Mouse (Mus musculus) ES-Bruce4 (cell line): ENCODE measurements around the gene Maz. TPM values are rescaled to one million over a fixed set of nuclear protein-coding genes. Genes with fewer than 3 reads are reported as not detected.

ENCODE experiments used
- H3K27ac ChIP-seq: 2 replicates; pipeline ENCODE4 v1.5.1; 2012; ENCODE audit warnings: low read length, inconsistent platforms; ENCODE audit not compliant: insufficient read depth
- H3K27me3 ChIP-seq: 2 replicates; pipeline ENCODE4 v1.6.1; 2012; ENCODE audit warnings: mild to moderate bottlenecking, low read length, inconsistent platforms; ENCODE audit not compliant: control insufficient read depth, poor library complexity, insufficient read depth, severe bottlenecking
- H3K36me3 ChIP-seq: 2 replicates; pipeline ENCODE4 v1.6.1; 2012; ENCODE audit warnings: inconsistent platforms, mild to moderate bottlenecking, low read length, moderate library complexity; ENCODE audit not compliant: control insufficient read depth, poor library complexity, insufficient read depth, severe bottlenecking
- H3K4me1 ChIP-seq: one replicate; pipeline ENCODE4 v1.8.1; 2011; ENCODE audit warnings: low read length; ENCODE audit not compliant: control insufficient read depth, insufficient read depth
- H3K4me3 ChIP-seq: 2 replicates; pipeline ENCODE4 v1.5.1; 2011; ENCODE audit warnings: low read depth, mild to moderate bottlenecking, low read length
- H3K9ac ChIP-seq: 2 replicates; pipeline ENCODE4 v1.6.1; 2012; ENCODE audit warnings: low read depth, mild to moderate bottlenecking, inconsistent platforms; ENCODE audit not compliant: poor library complexity, severe bottlenecking
- H3K9me3 ChIP-seq: replicated peaks from 2 replicates; pipeline ENCODE4 v1.6.1; 2012; ENCODE audit warnings: mild to moderate bottlenecking, low read length, inconsistent platforms; ENCODE audit not compliant: control insufficient read depth, poor library complexity, insufficient read depth, severe bottlenecking
- CTCF ChIP-seq: IDR thresholded peaks from one replicate; pipeline ENCODE4 v1.8.1; 2011; ENCODE audit warnings: low read depth, low read length
- EP300 ChIP-seq: IDR thresholded peaks from 2 replicates; pipeline ENCODE4 v1.6.1; 2011; ENCODE audit warnings: low read depth, low read length; ENCODE audit not compliant: insufficient read depth
- POLR2A ChIP-seq: IDR thresholded peaks from one replicate; pipeline ENCODE4 v1.8.1; 2011; ENCODE audit warnings: low read length; ENCODE audit not compliant: insufficient read depth
- polyA plus RNA-seq: library from polyadenylated mRNA; stranded (reverse); fragments of >200 nt; gene quantifications from 2 replicates; pipeline ENCODE4 v1.2.4, GENCODE M21; 2011; ENCODE audit warnings: low read depth; ENCODE audit not compliant: missing spikeins, insufficient read depth, insufficient read length

Maz gene
- polyA plus RNA-seq, 1 experiment = 117 TPM

DNA sequence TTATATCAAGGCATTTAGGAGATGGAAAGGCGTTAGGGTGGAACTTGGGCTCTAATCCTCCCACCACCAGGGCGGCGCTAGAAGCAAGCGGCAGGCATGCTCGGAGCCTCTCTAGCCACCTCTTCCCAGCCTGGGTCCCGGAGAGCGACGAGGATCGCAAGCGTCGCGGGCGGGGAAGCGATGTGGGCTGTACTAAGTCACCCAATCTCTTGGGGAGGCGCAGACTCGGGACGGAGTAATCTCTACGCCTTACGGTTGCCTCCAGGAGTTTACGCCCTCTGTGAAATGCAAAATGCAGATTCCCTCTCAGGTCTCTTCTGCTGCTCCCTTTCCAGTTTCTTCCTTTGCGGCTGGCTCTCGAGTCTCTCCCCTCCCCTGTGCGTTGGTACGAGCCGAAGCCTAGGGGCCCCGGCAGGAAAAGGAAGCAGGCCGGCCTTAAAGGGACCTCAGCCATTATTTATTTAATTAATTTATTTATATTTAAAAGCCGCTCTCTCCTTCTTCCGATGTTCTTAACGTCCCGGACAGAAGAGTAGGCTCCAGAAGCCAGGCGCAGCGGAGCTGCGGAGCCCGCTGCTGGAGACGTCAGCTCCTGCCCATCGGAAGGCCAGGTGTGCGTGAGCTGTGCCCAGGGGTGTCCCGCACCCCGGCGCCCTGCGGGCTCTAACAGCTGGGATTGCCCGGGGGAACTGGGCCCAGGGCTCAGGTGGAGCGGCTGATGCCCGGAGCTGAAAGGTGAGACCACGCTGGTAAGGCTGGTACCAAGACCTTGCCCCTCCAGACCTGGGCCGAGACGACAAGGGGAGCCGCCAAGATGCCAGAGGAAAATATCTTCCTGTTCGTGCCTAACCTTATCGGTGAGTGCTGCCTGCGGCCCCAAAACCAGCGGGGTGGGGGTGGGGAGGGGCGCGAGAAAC, 50.6 kb downstream of the Maz start, which contains the start of gene Cdiptos:
TSS of gene Cdiptos (minus strand) at position 149 of the 917 bp plus-strand sequence.
- Histone ChIP-seq H3K9me3 (no peaks in the 10 kb centered on the region), H3K27ac (peak within 1 kb of the TSS; percentile 62), H3K4me1 (no peaks in the 10 kb centered on the region), H3K36me3 (peaks cover 14% of the 10 kb centered on the region; the same call in 1 of the 2 replicates), H3K9ac (peak within 1 kb of the TSS; percentile 96), H3K27me3 (no peaks in the 10 kb centered on the region), H3K4me3 (peak within 1 kb of the TSS; percentile 92)
- no peak for TF ChIP-seq POLR2A
- peak; percentile 88 for TF ChIP-seq CTCF
- TF ChIP-seq EP300 = peak; percentile 66; the same call in 1 of the 2 replicates

GRCm38 (mm10) chr7:126975893-126975949, 51.1 kb downstream of the Maz start, which contains the start of gene Cdipt:
Gene Cdipt, plus strand, starts transcription at chr7:126975914.
- TF ChIP-seq POLR2A (no peak), CTCF (no peak), EP300 (no peak)
- H3K36me3 ChIP-seq = peaks cover 14% of the 10 kb centered on the region; the same call in 1 of the 2 replicates
- H3K9ac ChIP-seq = peak within 1 kb of the TSS; percentile 96
- H3K4me1 ChIP-seq = no peaks in the 10 kb centered on the region
- no peaks in the 10 kb centered on the region for H3K9me3 ChIP-seq
- H3K4me3 ChIP-seq = peak within 1 kb of the TSS; percentile 92
- H3K27me3 ChIP-seq = no peaks in the 10 kb centered on the region
- H3K27ac ChIP-seq = peak within 1 kb of the TSS; percentile 62

GRCm38 (mm10) chr7:126975493-126975892, 51.3 kb downstream of the Maz start:
- TF ChIP-seq CTCF = no peak
- H3K4me1 ChIP-seq = no peaks in the 10 kb centered on the region
- H3K27me3 ChIP-seq = no peaks in the 10 kb centered on the region
- H3K36me3 ChIP-seq = peaks cover 14% of the 10 kb centered on the region; the same call in 1 of the 2 replicates
- peak overlapping the region; percentile 41 for H3K4me3 ChIP-seq
- H3K9me3 ChIP-seq = no peaks in the 10 kb centered on the region
- H3K9ac ChIP-seq = peak overlapping the region; percentile 29
- 0 out of 2 replicates have a peak overlapping the region, but pooled peaks have one; percentile 5 for H3K27ac ChIP-seq

Other genes with a start within 250 kb of the Maz start
- gene Tbx6, start 245.6 kb downstream of the Maz start, polyA plus RNA-seq = 1.7 TPM in 2 replicates
- 111 and 127 TPM in 2 replicates for gene Ppp4c, start 234.5 kb downstream of the Maz start, polyA plus RNA-seq
- 2.7 and 4.2 TPM in 2 replicates for gene Fam57b, start 229.4 kb downstream of the Maz start, polyA plus RNA-seq
- gene 4930451I11Rik, start 195.4 kb downstream of the Maz start, polyA plus RNA-seq = not detected in 2 replicates
- 3.2 and 3.3 TPM in 2 replicates for gene Doc2a, start 179.6 kb downstream of the Maz start, polyA plus RNA-seq
- gene Hirip3, start 165.1 kb downstream of the Maz start, polyA plus RNA-seq = 116 and 120 TPM in 2 replicates
- 104 and 118 TPM in 2 replicates for gene Ino80e, start 164.7 kb downstream of the Maz start, polyA plus RNA-seq
- gene Taok2, start 142.3 kb downstream of the Maz start, polyA plus RNA-seq = 37.9 and 41.0 TPM in 2 replicates
- gene Tmem219, start 104.1 kb downstream of the Maz start, polyA plus RNA-seq = 16.3 and 17.2 TPM in 2 replicates
- 25.5 and 26.8 TPM in 2 replicates for gene Kctd13, start 98.2 kb downstream of the Maz start, polyA plus RNA-seq
- gene Asphd1, start 77.5 kb downstream of the Maz start, polyA plus RNA-seq = 0.36 and 0.41 TPM in 2 replicates
- gene Sez6l2, start 76.5 kb downstream of the Maz start, polyA plus RNA-seq = 1.4 and 1.9 TPM in 2 replicates
- gene Cdipt, start 51.1 kb downstream of the Maz start, polyA plus RNA-seq = 42.8 and 53.3 TPM in 2 replicates
- gene Cdiptos, start 50.9 kb downstream of the Maz start, polyA plus RNA-seq = 1.4 and 2.4 TPM in 2 replicates
- 17.9 and 18.8 TPM in 2 replicates for gene Mvp, start 12.4 kb downstream of the Maz start, polyA plus RNA-seq
- gene Pagr1b, start 10.6 kb downstream of the Maz start, polyA plus RNA-seq = 22.1 and 26.6 TPM in 2 replicates
- gene Pagr1a, start 9.7 kb downstream of the Maz start, polyA plus RNA-seq = 12.7 and 27.9 TPM in 2 replicates
- 2.2 and 23.9 TPM in 2 replicates for gene Gm42742, start 5.9 kb downstream of the Maz start, polyA plus RNA-seq
- 3.5 and 6.7 TPM in 2 replicates for gene Prrt2, start 5.8 kb downstream of the Maz start, polyA plus RNA-seq
- 106 and 109 TPM in 2 replicates for gene Kif22, start 15.4 kb upstream of the Maz start, polyA plus RNA-seq
- gene Zg16, start 60.3 kb upstream of the Maz start, polyA plus RNA-seq = not detected in 2 replicates
- 1.6 TPM in 2 replicates for gene AI467606, start 64.3 kb upstream of the Maz start, polyA plus RNA-seq
- 8.6 and 9.3 TPM in 2 replicates for gene Qprt, start 95.2 kb upstream of the Maz start, polyA plus RNA-seq
- 1.5 and 2.2 TPM in 2 replicates for gene Spn, start 110.8 kb upstream of the Maz start, polyA plus RNA-seq
- gene Cd2bp2, start 169.0 kb upstream of the Maz start, polyA plus RNA-seq = 98.6 and 120 TPM in 2 replicates
- gene Tbc1d10b, start 181.4 kb upstream of the Maz start, polyA plus RNA-seq = 42.8 and 55.5 TPM in 2 replicates
- gene Mylpf, start 181.9 kb upstream of the Maz start, polyA plus RNA-seq = 278 and 351 TPM in 2 replicates
- 52.1 and 57.0 TPM in 2 replicates for gene Zfp553, start 206.0 kb upstream of the Maz start, polyA plus RNA-seq
- 210 and 229 TPM in 2 replicates for gene Sept1, start 206.1 kb upstream of the Maz start, polyA plus RNA-seq
- gene Zfp771, start 217.2 kb upstream of the Maz start, polyA plus RNA-seq = 8.2 and 8.7 TPM in 2 replicates
- 133 and 135 TPM in 2 replicates for gene Dctpp1, start 233.7 kb upstream of the Maz start, polyA plus RNA-seq
- gene Sephs2, start 247.0 kb upstream of the Maz start, polyA plus RNA-seq = 77.5 and 80.3 TPM in 2 replicates